Mouse (Mus musculus): ENCODE results near the gene Mettl9.
A peak's percentile ranks its signal among the peaks of the same experiment; 100 is the strongest.
"Not testable (repeated sequence)": the region's sequence is repeated elsewhere in the genome, so short reads cannot be mapped to it uniquely, and the experiment has no call there.

The Mettl9 gene

GRCm38 (mm10) chr7:121033856-121034652, at the start of gene Mettl9:
Gene Mettl9, plus strand, starts transcription at chr7:121034445.
- peak; percentile 86 for DNase-seq (ENCODE audit: low spot score)

GRCm38 (mm10) chr7:120991191-120991590, 43.1 kb upstream of the Mettl9 start:
- DNase-seq (ENCODE audit: low spot score), result no peak

GRCm38 (mm10) chr7:120999021-120999530, 35.2 kb upstream of the Mettl9 start:
- DNase-seq (ENCODE audit: low spot score), result no peak

GRCm38 (mm10) chr7:121000065-121000822, 34.0 kb upstream of the Mettl9 start:
- DNase-seq (ENCODE audit: low spot score), result no peak

GRCm38 (mm10) chr7:121001879-121002278, 32.4 kb upstream of the Mettl9 start:
- DNase-seq (ENCODE audit: low spot score), result no peak

GRCm38 (mm10) chr7:121002407-121002928, 31.8 kb upstream of the Mettl9 start:
- DNase-seq (ENCODE audit: low spot score), result no peak

- no peak for DNase-seq (ENCODE audit: low spot score)
Observed at GRCm38 (mm10) chr7:121003793-121004418, 30.3 kb upstream of the Mettl9 start.

GRCm38 (mm10) chr7:121011794-121012689, 22.2 kb upstream of the Mettl9 start:
- DNase-seq (ENCODE audit: low spot score), result no peak

GRCm38 (mm10) chr7:121014486-121014885, 19.8 kb upstream of the Mettl9 start:
- no peak for DNase-seq (ENCODE audit: low spot score)

- DNase-seq (ENCODE audit: low spot score), result no peak
Observed at GRCm38 (mm10) chr7:121018778-121019177, 15.5 kb upstream of the Mettl9 start.

GRCm38 (mm10) chr7:121020277-121020676, 14.0 kb upstream of the Mettl9 start:
- no peak for DNase-seq (ENCODE audit: low spot score)

GRCm38 (mm10) chr7:121025221-121026008, 8.8 kb upstream of the Mettl9 start:
- no peak for DNase-seq (ENCODE audit: low spot score)

GRCm38 (mm10) chr7:121026300-121026699, 7.9 kb upstream of the Mettl9 start:
- DNase-seq (ENCODE audit: low spot score), result no peak

- DNase-seq (ENCODE audit: low spot score), result not testable (repeated sequence)
Observed at GRCm38 (mm10) chr7:121029947-121030346, 4.3 kb upstream of the Mettl9 start.

- DNase-seq (ENCODE audit: low spot score), result peak; percentile 15
Observed at GRCm38 (mm10) chr7:121034701-121035141, 476 bp downstream of the Mettl9 start.

- no peak for DNase-seq (ENCODE audit: low spot score)
Observed at GRCm38 (mm10) chr7:121035161-121035721, 996 bp downstream of the Mettl9 start.

GRCm38 (mm10) chr7:121040595-121040994, 6.3 kb downstream of the Mettl9 start:
- no peak for DNase-seq (ENCODE audit: low spot score)

- DNase-seq (ENCODE audit: low spot score), result no peak
Observed at GRCm38 (mm10) chr7:121041989-121042388, 7.7 kb downstream of the Mettl9 start.

- no peak for DNase-seq (ENCODE audit: low spot score)
Observed at GRCm38 (mm10) chr7:121043004-121043403, 8.8 kb downstream of the Mettl9 start.

GRCm38 (mm10) chr7:121043510-121043909, 9.3 kb downstream of the Mettl9 start:
- DNase-seq (ENCODE audit: low spot score), result no peak

All from urinary bladder, postnatal 10 days (tissue).